Mouse (Mus musculus) kidney, postnatal 0 days (tissue): ENCODE measurements around the gene 5330417C22Rik. TPM values are rescaled to one million over a fixed set of nuclear protein-coding genes. Genes with fewer than 3 reads are reported as not detected.

Experiments used
- ATAC-seq: fragments of 200-750 bp; cut with Nextera tagmentation; replicated peaks from 2 replicates; pipeline ENCODE4 v1.8.0; 2017; ENCODE audit warnings: low read depth, moderate number of reproducible peaks, moderate TSS enrichment, moderate library complexity; ENCODE audit not compliant: low FRiP score
- DNase-seq: peaks from one replicate; pipeline ENCODE4 v3.0.0-alpha.2; 2016; ENCODE audit warnings: low spot score
- H3K27ac ChIP-seq: fragments of 300-500 bp; sonication (generic); 2 replicates; pipeline ENCODE4 v1.5.1; 2014; ENCODE audit warnings: mild to moderate bottlenecking
- H3K27me3 ChIP-seq: fragments of 300-500 bp; sonication (generic); 2 replicates; pipeline ENCODE4 v1.6.1; 2014; ENCODE audit warnings: low read length, mixed read lengths; ENCODE audit not compliant: insufficient read depth
- H3K36me3 ChIP-seq: fragments of 300-500 bp; sonication (generic); 2 replicates; pipeline ENCODE4 v1.6.1; 2014; ENCODE audit warnings: low read length, mixed read lengths; ENCODE audit not compliant: insufficient read depth
- H3K4me1 ChIP-seq: fragments of 300-500 bp; sonication (generic); replicated peaks from 2 replicates; pipeline ENCODE4 v1.6.1; 2014; ENCODE audit warnings: antibody characterized with exemption, low read length, mixed read lengths; ENCODE audit not compliant: insufficient read depth
- H3K4me2 ChIP-seq: fragments of 300-500 bp; sonication (generic); 2 replicates; pipeline ENCODE4 v1.6.1; 2014; ENCODE audit warnings: mild to moderate bottlenecking, low read length, moderate library complexity, mixed read lengths
- H3K4me3 ChIP-seq: fragments of 300-500 bp; sonication (generic); replicated peaks from 2 replicates; pipeline ENCODE4 v1.5.1; 2014; ENCODE audit warnings: low read depth, low read length
- H3K9ac ChIP-seq: fragments of 300-500 bp; sonication (generic); 2 replicates; pipeline ENCODE4 v1.6.1; 2014; ENCODE audit warnings: low read depth, low read length
- H3K9me3 ChIP-seq: fragments of 300-500 bp; sonication (generic); replicated peaks from 2 replicates; pipeline ENCODE4 v1.6.1; 2016; ENCODE audit warnings: low read length, inconsistent platforms, mixed read lengths
- CTCF ChIP-seq: IDR thresholded peaks from 2 replicates; pipeline ENCODE4 v1.5.1; 2016; ENCODE audit warnings: antibody characterized with exemption, low read depth, mild to moderate bottlenecking, moderate library complexity
- WGBS: fragments of 180-500 bp; shearing (Covaris S2); extraction: QIAGEN DNeasy Blood & Tissue Kit; methylation state at CpG from one replicate; pipeline ENCODE4 v1.1.7; 2014; 5-methylcytosine and 5-hydroxymethylcytosine counted together
- microRNA-seq: library from miRNA; unstranded; fragments of <30 nt; microRNA quantifications from one replicate; pipeline ENCODE4, GENCODE M21; 2016
- polyA plus RNA-seq: library from polyadenylated mRNA; unstranded; fragments of >200 nt; fragmentation: Nextera tagmentation; extraction: Ambion mirVana; gene quantifications from 2 replicates; pipeline ENCODE4 v1.2.1, GENCODE M21; 2015

5330417C22Rik gene
- polyA plus RNA-seq, 1 experiment from 2014 or later, result 1.7 TPM

GRCm38 (mm10) chr3:108411754-108412121 is 124.6 kb downstream of the 5330417C22Rik start:
- 40% methylated on average over 8 of the region's 8 CpGs for WGBS
- peaks cover 29% of the 10 kb centered on the region for H3K4me1 ChIP-seq
- H3K36me3 ChIP-seq, result peaks cover 13% of the 10 kb centered on the region; the same call in 1 of the 2 replicates
- H3K9ac ChIP-seq, result peak overlapping the region; percentile 44; the same call in 1 of the 2 replicates
- no peak overlapping the region for H3K4me3 ChIP-seq
- ATAC-seq (peak; percentile 83), DNase-seq (peak; percentile 73)
- peak overlapping the region; percentile 97 for H3K27ac ChIP-seq
- peak overlapping the region; percentile 41 for H3K4me2 ChIP-seq
- TF ChIP-seq CTCF, result no peak
- H3K9me3 ChIP-seq, result no peaks in the 10 kb centered on the region
- no peaks in the 10 kb centered on the region for H3K27me3 ChIP-seq

GRCm38 (mm10) chr3:108411026-108411753 is 125.1 kb downstream of the 5330417C22Rik start:
- Histone ChIP-seq H3K36me3 (peaks cover 19% of the 10 kb centered on the region; the same call in 1 of the 2 replicates), H3K4me3 (no peak overlapping the region), H3K27me3 (no peaks in the 10 kb centered on the region), H3K9ac (peak overlapping the region; percentile 44; the same call in 1 of the 2 replicates), H3K9me3 (no peaks in the 10 kb centered on the region), H3K4me2 (peak overlapping the region; percentile 41), H3K27ac (peak overlapping the region; percentile 97), H3K4me1 (peaks cover 29% of the 10 kb centered on the region)
- no peak for TF ChIP-seq CTCF
- 27% methylated on average over 5 of the region's 5 CpGs for WGBS
- ATAC-seq (peak; percentile 79), DNase-seq (peak; percentile 81)

- WGBS, result 26% methylated on average over 5 of the region's 5 CpGs
- Histone ChIP-seq H3K4me3 (no peak overlapping the region), H3K27ac (peak overlapping the region; percentile 97), H3K9me3 (no peaks in the 10 kb centered on the region), H3K27me3 (no peaks in the 10 kb centered on the region), H3K36me3 (peaks cover 19% of the 10 kb centered on the region; the same call in 1 of the 2 replicates), H3K4me1 (peaks cover 29% of the 10 kb centered on the region), H3K9ac (peak overlapping the region; percentile 44; the same call in 1 of the 2 replicates), H3K4me2 (peak overlapping the region; percentile 41)
- TF ChIP-seq CTCF, result no peak
- DNase-seq, result no peak
- no peak; the same call in 1 of the 2 replicates for ATAC-seq
These were observed 126.0 kb downstream of the 5330417C22Rik start for GRCm38 (mm10) chr3:108410359-108410714.

GRCm38 (mm10) chr3:108409656-108410358 is 126.5 kb downstream of the 5330417C22Rik start:
- WGBS, result 46% methylated on average over 8 of the region's 8 CpGs
- Histone ChIP-seq H3K4me3 (no peak overlapping the region), H3K9me3 (no peaks in the 10 kb centered on the region), H3K4me1 (peaks cover 29% of the 10 kb centered on the region), H3K27me3 (no peaks in the 10 kb centered on the region), H3K9ac (peak overlapping the region; percentile 44; the same call in 1 of the 2 replicates), H3K36me3 (peaks cover 19% of the 10 kb centered on the region; the same call in 1 of the 2 replicates), H3K4me2 (peak overlapping the region; percentile 18; the same call in 1 of the 2 replicates), H3K27ac (peak overlapping the region; percentile 97)
- DNase-seq (no peak), ATAC-seq (no peak)
- TF ChIP-seq CTCF, result no peak

GRCm38 (mm10) chr3:108408517-108409008 is 127.8 kb downstream of the 5330417C22Rik start:
- Histone ChIP-seq H3K36me3 (peaks cover 17% of the 10 kb centered on the region; the same call in 1 of the 2 replicates), H3K27ac (no peak overlapping the region), H3K4me1 (peaks cover 32% of the 10 kb centered on the region), H3K9ac (no peak overlapping the region), H3K27me3 (no peaks in the 10 kb centered on the region), H3K4me2 (no peak overlapping the region), H3K4me3 (no peak overlapping the region), H3K9me3 (no peaks in the 10 kb centered on the region)
- WGBS, result 91% methylated on average over 8 of the region's 8 CpGs
- DNase-seq, result no peak
- TF ChIP-seq CTCF, result no peak
- ATAC-seq, result no peak

- H3K36me3 ChIP-seq, result peaks cover 6% of the 10 kb centered on the region; the same call in 1 of the 2 replicates
- DNase-seq, result no peak
- WGBS, result 84% methylated on average over 24 of the region's 24 CpGs
- H3K9ac ChIP-seq, result no peak overlapping the region
- no peak overlapping the region for H3K4me3 ChIP-seq
- H3K27ac ChIP-seq, result no peak overlapping the region
- peaks cover 20% of the 10 kb centered on the region for H3K4me1 ChIP-seq
- ATAC-seq, result no peak
- no peak for TF ChIP-seq CTCF
- no peaks in the 10 kb centered on the region for H3K9me3 ChIP-seq
- no peaks in the 10 kb centered on the region for H3K27me3 ChIP-seq
- H3K4me2 ChIP-seq, result no peak overlapping the region
These were observed 129.9 kb downstream of the 5330417C22Rik start for GRCm38 (mm10) chr3:108406306-108406885.

Small RNA genes within 50 kb of the gene (microRNA-seq; reads per million reads assigned to microRNA genes)
- not detected for gene Gm22860

Other genes starting within 250 kb of the 5330417C22Rik start
- not detected in 2 replicates for gene Mybphl, start 171.6 kb downstream of the 5330417C22Rik start, polyA plus RNA-seq
- gene Psrc1, start 152.7 kb downstream of the 5330417C22Rik start, polyA plus RNA-seq, result 19.0 and 20.4 TPM in 2 replicates
- gene Celsr2, start 121.0 kb downstream of the 5330417C22Rik start, polyA plus RNA-seq, result 15.1 and 16.9 TPM in 2 replicates
- gene Sars, start 91.3 kb downstream of the 5330417C22Rik start, polyA plus RNA-seq, result 118 and 135 TPM in 2 replicates
- gene 1700013F07Rik, start 2.4 kb downstream of the 5330417C22Rik start, polyA plus RNA-seq, result not detected in 2 replicates
- 33.5 and 35.8 TPM in 2 replicates for gene Tmem167b, start 25.9 kb upstream of the 5330417C22Rik start, polyA plus RNA-seq
- 38.3 and 40.8 TPM in 2 replicates for gene Taf13, start 35.2 kb upstream of the 5330417C22Rik start, polyA plus RNA-seq
- gene Wdr47, start 54.7 kb upstream of the 5330417C22Rik start, polyA plus RNA-seq, result 5.9 and 6.8 TPM in 2 replicates
- 64.8 and 65.8 TPM in 2 replicates for gene Clcc1, start 117.4 kb upstream of the 5330417C22Rik start, polyA plus RNA-seq
- 26.7 and 29.0 TPM in 2 replicates for gene Gpsm2, start 185.8 kb upstream of the 5330417C22Rik start, polyA plus RNA-seq
- gene Aknad1, start 203.1 kb upstream of the 5330417C22Rik start, polyA plus RNA-seq, result not detected in 2 replicates